Mouse (Mus musculus): Measurements from ENCODE around the gene Acad11.

Acad11 gene

GRCm38 (mm10) chr9:104152121-104152520, 88.9 kb downstream of the Acad11 start:
- no peak for DNase-seq

GRCm38 (mm10) chr9:104155100-104155715, 92.0 kb downstream of the Acad11 start:
- DNase-seq = no peak

- DNase-seq = no peak
Observed at GRCm38 (mm10) chr9:104156506-104156905, 93.3 kb downstream of the Acad11 start.

GRCm38 (mm10) chr9:104157291-104157690, 94.1 kb downstream of the Acad11 start:
- DNase-seq = no peak

GRCm38 (mm10) chr9:104161117-104161516, 97.9 kb downstream of the Acad11 start:
- DNase-seq = no peak

- no peak for DNase-seq
Observed at GRCm38 (mm10) chr9:104164194-104164593, 101.0 kb downstream of the Acad11 start.

GRCm38 (mm10) chr9:104165926-104166325, 102.7 kb downstream of the Acad11 start:
- DNase-seq = no peak

GRCm38 (mm10) chr9:104169986-104170385, 106.8 kb downstream of the Acad11 start:
- DNase-seq = no peak

- DNase-seq = no peak
Observed at GRCm38 (mm10) chr9:104171651-104172050, 108.5 kb downstream of the Acad11 start.

GRCm38 (mm10) chr9:104172342-104172741, 109.2 kb downstream of the Acad11 start:
- no peak for DNase-seq
